Mouse (Mus musculus) gastrocnemius, postnatal 4 days (tissue): ENCODE measurements around the gene Mapk1ip1. TPM values are rescaled to one million over a fixed set of nuclear protein-coding genes. Genes with fewer than 3 reads are reported as not detected.
A peak's percentile ranks its signal among the peaks of the same experiment; 100 is the strongest.

Source experiments
- DNase-seq, 2 experiments: peaks; one replicate each; pipeline ENCODE4 v3.0.0; 2021 to 2022; ENCODE audit warnings: low spot score in 2 of 2, mixed read lengths in 2 of 2
- long read RNA-seq, 2 experiments: library from polyadenylated mRNA; stranded (forward); transcript quantifications; one replicate each; pipeline ENCODE4 v2.0.0; 2021
- total RNA-seq, 2 experiments: library from RNA; stranded (reverse); gene quantifications; 2 replicates each; pipeline ENCODE4 v1.2.3; 2021

The Mapk1ip1 gene
- 10 to 100 TPM; 13.7 to 17.7 TPM for total RNA-seq
- long read RNA-seq, experiment 1, transcript Mapk1ip1-201 (2 exons, 1,502 nt): major isoform, 19 of 25 reads
- long read RNA-seq, experiment 1, partial matches to known transcripts: 4 of 25 reads
- long read RNA-seq, experiment 1, other reads (novel, unspliced or antisense): 1 of 25 reads
- long read RNA-seq, experiment 2, transcript Mapk1ip1-201 (2 exons, 1,502 nt): major isoform, 19 of 22 reads
- long read RNA-seq, experiment 2, partial matches to known transcripts: 0 of 22 reads
- long read RNA-seq, experiment 2, other reads (novel, unspliced or antisense): 3 of 22 reads

DNA sequence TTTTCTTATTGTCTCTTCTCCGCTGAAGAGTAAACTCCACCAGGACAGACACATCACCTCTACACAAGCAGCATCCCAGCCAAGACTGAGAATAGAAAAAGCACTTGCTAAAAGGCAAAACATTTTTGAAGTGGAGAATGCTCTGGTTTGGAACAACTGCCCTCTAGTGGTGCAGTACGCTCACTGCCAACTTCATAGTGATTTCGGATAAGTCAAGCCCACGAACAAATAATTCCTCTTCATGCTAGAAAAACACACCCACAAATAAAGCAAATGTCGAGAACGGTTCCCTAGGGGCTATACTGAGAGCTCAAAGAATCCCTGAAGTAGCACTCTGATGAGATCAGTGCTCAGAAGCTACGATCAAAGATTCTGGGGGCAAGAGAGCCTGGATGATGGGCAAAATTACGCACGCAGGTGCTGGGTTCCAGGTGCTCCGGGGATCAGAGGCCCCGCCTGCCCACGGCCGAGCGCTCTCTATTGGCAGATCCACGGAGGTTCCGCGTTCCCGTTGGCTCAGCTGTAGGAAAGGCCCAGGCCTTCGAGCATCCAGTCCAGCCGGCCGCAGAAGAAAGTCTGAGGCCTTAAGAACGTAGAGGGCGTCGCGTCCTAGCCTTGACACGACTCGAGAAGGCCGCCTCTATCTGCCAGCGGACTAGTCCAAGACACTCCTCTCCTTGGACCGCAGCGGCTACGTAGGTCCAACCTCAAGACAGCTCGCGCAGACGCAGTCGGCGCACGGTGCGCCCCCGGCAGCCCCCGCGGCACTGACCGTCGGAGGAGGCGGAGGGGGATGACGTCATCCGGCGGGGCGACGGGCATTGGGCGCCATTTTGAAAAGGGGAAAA is at the start of gene Mapk1ip1, which contains the start of gene Ppp2r2d:
TSS of gene Mapk1ip1 (minus strand) at position 730 of the 848 bp plus-strand sequence.
TSS of gene Ppp2r2d (plus strand) at position 536 of the 848 bp plus-strand sequence.
- peak; percentile 98 to 99 for DNase-seq

DNA sequence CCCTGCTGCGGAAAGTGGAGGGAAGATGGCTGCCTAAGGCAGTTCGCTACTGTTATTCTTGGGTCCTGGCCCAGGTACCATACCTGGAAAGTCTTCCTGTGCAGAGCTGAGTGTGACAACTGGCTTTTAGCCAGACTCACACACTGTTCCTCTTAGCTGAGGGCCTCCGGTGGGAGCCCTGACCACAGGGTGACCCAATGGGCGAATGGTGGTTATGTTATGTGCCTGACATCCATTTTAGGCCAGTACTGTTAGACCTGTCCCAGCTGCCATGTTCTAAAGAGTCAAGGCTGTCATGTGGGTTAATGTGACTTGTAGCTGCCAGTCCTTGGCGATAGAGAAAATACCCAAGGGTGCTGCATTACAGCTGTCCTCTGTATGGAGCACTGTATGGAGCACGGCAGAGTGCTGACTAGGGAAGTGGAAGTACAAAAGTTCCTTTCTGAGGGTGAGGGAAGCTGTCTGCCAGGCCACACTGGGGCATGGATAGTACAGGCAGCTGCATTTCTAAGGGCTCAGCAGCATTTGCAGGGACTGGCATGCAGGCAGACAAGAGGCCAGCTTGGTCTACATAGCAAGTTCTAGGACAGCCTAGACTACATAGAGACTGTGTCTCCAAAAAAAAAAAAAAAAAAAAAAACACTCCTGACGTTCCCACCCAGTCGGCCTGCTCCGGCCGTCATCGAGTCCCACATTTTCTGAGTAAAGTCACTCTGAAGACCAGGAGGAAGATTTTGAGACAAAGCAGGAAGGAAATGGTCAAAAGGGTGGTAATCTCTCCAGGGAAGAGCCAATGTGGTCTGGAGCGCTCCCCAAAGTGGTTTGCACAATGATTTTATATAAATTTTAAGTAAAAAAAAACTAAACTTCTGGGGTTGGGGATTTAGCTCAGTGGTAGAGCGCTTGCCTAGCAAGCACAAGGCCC is 39.6 kb upstream of the Mapk1ip1 start:
- DNase-seq: no peak

DNA sequence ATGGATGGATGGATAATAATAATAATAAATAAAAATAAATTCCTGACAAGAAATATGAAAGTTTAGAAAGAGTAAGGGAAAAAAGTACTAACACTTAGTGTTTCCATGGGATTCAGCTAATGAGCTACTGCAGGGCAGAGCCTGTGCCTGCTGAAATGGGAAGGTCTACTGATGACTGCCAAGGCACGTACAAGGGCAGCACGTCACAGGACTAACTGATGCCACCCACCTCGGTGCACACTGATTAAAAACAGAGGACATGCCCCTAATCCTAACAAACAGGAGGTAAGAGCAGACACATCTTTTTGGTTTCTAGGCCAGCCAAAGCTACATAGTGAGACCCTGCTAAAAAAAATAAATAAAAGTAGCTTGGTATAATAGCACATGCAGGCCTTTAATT is 37.7 kb upstream of the Mapk1ip1 start:
- no peak for DNase-seq

DNA sequence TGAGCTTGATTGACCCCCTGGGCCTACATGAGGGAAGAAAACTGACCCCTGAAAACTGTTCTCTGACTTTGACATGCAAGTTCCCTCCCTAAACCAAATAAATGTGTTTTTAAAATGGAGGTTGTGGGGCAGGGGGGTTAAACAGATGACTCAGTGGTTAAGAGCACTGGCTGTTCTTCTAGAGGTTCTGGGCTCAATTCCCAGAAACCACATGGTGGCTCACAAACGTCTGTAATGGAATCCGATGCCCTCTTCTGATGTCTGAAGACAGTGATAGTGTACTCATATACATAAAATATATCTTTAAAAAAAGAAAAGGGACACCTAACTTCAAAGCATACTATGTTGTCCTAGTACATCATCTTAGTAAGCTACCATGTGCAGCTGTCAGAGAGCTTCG is 29.0 kb upstream of the Mapk1ip1 start:
- no peak for DNase-seq

DNA sequence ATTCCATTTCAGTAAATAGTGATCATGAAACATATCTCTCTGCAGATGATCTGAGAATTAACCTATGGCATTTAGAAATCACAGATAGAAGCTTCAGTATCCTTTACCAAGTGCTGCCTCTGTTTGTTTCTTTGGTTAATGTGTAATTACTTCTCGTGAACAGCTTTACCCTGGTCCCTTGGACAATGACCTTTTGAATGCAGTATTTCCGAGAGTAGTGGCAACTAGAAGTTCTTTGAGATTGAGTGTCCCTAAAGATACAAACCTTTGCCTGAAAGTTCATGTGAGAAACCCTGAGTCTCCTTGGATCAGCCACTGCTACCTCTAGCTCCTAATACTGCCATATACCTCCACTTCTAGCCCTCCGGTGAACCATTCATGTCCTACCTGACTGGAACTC is 26.9 kb upstream of the Mapk1ip1 start:
- DNase-seq: no peak

DNA sequence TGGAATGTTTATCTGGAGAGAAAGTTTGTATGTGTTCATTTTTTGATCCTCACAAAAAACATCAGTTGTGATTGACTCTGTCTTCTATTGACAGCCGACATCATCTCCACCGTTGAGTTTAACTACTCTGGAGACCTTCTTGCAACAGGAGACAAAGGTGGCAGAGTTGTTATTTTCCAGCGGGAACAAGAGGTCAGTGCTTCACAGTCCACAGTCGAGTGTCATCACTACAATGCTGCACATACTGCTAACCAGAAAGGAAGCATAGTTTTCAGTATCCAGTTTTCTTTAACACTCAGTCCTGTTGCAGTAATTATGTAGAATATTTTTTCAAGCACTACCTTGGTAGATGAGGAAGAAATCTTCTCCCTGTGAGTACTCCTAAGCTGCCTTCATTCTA is 22.2 kb upstream of the Mapk1ip1 start:
- DNase-seq: no peak

DNA sequence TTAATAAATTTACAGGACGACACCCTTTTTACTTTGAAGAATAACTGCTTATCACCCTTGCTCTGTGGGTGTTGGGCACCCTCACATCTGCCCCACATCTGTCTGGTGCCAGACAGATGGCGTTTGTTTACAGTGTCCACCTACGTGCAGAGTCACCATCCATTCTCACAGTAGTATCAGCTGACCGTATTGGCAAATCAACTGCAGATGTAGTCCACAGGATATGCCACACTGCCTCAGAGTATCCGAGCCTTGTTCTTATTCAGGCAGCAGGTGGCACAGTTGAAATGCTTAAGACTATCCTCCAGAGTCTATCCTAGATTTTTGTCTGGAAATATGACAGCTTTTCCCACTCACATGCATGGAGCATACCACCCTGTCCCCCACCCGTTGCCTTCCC is 21.2 kb upstream of the Mapk1ip1 start:
- DNase-seq: no peak

DNA sequence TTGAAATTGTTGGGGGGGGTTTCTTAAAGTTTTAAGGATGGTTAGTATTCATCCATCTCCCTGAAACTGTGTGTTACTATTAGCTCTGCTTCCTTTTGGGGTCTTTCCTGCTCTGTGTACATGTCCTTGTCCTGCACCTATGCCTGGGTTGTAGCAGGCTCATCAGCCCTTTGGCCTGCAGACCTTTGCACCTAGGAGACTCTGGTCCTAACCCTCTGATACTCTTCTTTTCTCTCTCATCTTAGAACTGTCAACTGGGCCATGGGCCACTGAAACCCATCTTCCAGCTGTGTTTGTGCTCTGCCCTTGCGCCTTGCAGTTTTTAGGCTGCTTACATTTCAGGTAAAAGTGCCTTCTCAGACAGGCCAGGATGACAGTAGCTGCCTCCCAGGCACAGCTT is 18.7 kb upstream of the Mapk1ip1 start:
- DNase-seq: no peak

DNA sequence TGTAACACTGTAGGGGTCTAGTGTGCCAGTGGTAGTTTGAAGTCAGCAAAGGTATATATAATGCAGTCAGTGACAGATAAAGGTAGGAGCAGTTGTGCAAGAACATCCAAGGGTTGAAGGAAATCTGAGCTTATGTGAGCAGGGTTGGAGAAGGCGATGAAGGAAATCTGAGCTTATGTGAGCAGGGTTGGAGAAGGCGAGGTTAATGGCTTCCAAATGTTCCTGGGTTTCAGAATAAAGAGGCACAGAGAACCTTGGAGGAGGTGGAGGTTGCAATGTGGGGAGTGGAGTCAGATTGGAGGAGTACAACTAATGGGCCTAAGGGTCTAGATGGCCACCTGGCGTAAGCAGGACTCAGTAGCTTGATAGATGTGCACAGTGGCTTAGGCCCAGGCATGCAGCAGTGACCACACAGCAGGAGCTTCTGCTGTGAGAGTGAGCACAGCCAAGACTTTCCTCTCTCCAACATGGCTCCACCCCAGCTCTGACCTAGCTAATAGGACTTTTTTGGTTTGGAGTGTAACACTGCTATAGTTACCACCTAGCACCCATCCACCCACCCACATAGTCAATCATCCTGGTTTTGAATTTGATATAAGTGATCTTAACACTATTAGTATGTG is 18.0 kb upstream of the Mapk1ip1 start:
- DNase-seq: no peak

DNA sequence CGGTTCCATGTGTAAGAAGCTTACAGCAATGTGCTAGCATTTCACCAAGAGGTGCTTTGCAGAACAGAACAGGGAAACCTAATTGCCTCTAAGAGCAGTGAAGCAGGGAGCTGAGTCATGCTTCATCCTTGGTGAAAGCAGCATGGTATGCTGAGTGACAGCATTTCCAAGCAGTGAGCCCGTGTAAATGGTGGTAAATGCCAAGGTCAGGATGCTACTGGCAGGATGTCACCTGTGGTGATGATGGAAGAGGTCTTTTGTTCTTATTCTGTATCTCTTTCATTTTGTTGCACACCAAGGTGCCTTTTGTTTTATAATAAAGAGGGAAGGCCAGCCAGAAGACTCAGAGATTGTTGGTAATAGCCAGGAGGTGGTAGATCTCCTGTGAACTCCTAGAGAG is 10.6 kb upstream of the Mapk1ip1 start:
- DNase-seq: no peak

DNA sequence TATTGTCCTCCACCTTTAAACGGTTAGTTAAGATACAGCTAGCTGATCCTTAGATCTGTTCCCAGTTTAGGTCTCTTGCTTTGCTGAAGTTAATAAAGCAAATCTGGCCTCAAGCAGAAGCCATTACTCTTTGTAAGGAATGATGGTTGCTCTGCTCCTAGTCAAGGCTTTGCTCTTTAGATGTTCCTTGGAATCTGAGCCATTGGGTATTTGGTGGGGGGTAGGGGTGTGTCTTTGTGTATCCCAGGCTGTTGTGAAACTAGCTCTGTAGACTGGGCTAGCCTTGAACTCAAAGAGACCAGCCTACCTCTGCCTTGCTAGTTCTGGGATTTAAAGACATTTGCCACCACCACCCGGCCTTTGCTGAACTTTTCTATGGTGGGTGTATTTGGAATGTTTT is 8.1 kb upstream of the Mapk1ip1 start:
- DNase-seq: no peak

DNA sequence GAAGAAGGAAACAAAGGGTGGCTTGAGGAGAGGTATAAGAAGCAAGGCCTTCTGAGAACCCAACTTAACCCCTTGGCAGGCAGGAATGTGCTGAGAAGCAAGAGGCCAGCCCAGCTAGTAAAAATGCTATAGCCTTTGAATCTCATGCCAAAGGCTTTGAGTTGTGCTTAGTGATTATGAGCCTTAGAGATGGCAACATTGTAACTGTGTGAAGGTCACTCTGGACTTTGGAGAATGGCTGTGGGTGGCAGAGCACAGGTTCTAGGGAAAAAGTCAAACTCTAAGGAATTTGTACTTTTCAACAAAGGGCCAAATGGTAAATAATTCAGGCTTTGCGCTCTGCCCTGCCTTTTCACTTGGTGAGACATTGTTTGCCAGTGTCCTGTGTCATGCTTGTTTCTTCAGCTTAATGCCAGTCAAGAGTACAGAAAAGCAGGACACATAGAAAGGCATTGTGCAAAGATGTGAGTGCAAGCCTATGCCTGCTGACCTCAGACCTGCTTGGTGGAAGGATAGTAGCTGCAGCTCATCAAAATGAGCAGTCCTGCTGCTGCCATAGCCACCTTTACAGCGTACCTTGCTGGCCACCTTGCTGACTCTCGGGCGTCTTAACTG is 7.5 kb upstream of the Mapk1ip1 start:
- DNase-seq: no peak

DNA sequence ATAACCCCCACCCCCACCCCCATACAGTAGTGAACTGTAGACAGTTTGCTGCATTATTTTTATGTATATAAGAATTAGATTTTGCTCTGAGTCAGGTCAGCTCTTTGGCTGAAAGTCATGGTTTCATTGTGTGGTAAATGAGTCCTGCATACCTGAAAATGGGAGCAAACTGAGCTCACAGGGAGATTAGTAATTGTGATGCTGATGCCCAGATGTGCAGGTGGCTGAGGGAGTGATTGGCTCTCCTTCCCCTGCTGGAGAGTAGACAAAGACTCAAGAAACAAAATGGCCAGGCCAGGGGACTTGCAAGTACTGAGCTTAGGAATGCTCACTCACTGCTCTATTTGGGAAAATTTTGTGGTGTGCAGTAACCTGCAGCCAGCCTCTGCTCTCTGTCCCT is 4.0 kb upstream of the Mapk1ip1 start:
- no peak for DNase-seq

DNA sequence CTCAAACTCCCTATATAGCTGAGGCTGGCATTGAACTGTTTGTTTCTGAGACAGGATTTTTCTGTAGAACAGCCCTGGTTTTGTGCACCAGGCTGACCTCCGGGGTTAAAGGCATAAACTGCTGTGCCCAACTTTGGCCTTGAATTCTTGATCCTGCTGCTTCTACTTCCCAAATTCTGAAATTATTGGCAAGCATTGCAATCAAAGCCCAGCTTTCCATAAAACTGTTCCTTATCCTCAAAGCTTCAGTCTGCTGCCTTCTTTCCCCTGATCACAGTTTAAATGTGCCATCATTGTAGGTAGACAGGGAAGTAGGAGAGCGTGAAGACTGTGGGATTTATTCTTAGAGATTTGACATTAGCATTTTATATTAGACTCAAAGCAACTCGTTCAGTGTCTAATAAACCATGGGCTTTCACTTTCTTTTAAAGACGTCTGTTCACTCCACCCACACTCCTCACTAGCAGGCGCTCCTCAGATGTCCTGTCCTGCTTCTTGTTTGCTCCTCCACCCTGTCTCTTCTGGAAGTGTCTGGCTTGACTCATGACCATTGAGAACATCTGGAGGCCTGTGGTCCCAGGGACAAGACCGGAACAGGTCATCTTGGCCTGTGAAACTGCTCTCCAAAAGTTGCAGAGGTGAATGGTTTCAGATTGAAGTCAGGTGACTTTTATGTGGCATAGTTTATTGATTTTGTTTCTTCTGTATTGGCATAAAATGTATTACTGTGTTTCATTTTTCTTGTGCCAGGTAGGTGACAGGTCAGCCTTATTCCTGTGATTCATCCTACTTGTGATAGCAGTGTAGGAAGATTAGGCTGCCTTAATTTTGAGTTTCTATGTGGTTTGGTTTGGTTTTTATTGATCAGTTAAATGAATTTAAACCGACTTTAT is 2.2 kb upstream of the Mapk1ip1 start:
- DNase-seq: no peak

DNA sequence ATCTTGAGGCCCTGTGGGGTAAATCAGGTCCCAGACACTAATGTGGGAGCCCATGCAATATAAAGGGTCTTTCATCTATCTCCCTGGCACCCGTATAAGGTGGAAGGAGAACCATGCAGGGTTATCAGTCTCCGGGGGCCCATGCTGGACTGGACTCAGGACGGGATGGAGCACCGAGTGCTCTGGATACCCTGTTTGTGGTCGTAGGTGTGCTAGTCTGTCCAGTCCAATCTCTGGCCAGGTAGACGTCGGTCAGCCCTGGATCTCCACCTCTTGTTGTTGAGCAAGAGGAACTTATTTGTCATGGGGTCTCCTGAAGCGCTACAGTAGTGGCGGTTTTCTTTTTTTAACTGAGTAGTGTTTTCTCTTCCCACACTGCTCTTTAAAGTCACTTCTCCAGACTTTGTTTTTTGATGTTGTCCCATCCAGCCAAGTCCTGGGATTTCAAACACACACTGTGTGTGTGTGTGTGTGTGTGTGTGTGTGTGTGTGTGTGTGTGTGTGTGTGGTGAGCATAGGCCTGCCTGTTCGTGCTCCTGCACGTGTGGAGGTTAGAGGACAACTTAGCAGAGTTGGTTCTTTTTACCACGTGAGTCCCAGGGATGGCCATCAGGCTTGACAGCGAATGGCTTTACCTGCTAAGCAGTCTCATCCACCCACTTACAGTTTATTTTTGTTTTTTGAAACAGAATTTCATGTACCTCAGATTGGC is 1.4 kb upstream of the Mapk1ip1 start:
- no peak for DNase-seq

DNA sequence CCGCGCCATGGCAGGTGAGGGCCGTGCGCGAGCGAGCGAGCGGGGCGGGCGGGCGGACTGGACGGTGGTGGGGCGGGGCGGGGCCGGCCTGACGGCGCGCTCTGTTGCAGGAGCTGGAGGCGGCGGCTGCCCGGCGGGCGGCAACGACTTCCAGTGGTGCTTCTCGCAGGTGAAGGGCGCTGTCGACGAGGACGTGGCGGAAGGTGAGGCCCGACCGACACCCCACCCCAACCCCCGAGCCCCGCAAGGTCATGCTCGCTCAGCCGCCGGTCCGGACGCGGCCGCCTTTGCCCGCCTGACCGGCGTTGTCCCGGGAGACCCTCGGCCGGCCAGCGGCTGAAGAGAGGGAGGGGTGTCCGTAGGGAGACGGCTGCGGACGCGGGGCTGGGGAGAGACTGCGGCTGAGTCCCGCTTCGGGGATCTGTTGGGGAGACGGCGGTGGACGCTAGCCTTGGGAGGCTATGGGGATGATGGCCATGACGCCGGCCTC is 474 bp upstream of the Mapk1ip1 start:
- DNase-seq: peak in 1 of 2 experiments; percentile 48

DNA sequence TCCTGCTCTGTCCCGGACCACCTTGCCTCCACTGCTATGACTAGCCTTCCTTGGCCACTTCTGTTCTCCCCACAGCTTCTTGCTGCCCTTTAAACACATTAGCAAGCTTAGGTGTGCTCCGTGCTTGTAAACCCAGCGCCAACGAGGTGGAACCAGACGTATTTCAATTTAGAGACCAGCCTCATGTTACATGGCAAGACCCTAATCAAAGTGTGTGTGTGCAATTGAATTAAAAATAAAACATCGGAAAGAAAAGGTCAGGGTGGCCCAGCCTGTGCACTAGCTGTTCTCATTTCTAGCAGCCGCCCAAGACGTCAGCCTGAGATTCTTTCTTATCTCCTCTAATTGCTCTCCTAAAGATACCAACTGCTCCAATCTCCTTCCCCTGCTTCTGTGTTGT is 962 bp downstream of the Mapk1ip1 start:
- no peak for DNase-seq

DNA sequence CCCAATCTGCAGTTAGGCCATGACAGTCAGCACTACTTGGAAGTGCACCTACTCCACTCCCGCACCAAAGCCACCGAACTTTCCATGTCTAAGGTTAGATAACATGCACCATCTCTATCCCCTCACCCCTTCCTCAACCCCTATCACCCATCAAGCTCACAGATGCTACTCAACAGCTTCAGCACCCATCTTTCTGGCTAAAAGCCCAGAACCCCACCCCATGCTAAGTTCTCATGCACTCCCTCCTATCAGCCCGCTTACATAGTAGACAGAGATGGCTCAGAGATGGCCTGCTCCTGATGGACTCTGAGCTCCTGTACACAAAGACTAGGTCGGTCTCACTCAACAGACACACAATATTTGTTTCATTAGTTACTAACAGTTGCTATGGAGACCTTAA is 2.7 kb downstream of the Mapk1ip1 start:
- no peak for DNase-seq
